Mouse (Mus musculus) ovary, postnatal 36 days (tissue): ENCODE data around the gene Stk16.
A peak's percentile ranks its signal among the peaks of the same experiment; 100 is the strongest.
"Not testable (repeated sequence)": the region's sequence is repeated elsewhere in the genome, so short reads cannot be mapped to it uniquely, and the experiment has no call there.

Source experiments
- DNase-seq: peaks from one replicate; pipeline ENCODE4 v3.0.0; 2022; ENCODE audit warnings: low spot score, mixed read lengths

Stk16 gene

GRCm38 (mm10) chr1:75213096-75213495 is 2.5 kb downstream of the Stk16 start:
- no peak for DNase-seq

- DNase-seq = no peak
Observed at GRCm38 (mm10) chr1:75214442-75214841, 3.8 kb downstream of the Stk16 start.

GRCm38 (mm10) chr1:75214886-75215285 is 4.2 kb downstream of the Stk16 start:
- DNase-seq = no peak

GRCm38 (mm10) chr1:75215785-75216184 is 5.1 kb downstream of the Stk16 start:
- no peak for DNase-seq

- no peak for DNase-seq
Observed at GRCm38 (mm10) chr1:75216797-75217585, 6.4 kb downstream of the Stk16 start.

- DNase-seq = no peak
Observed at GRCm38 (mm10) chr1:75217893-75218226, 7.2 kb downstream of the Stk16 start.

GRCm38 (mm10) chr1:75218227-75219001 is 7.8 kb downstream of the Stk16 start:
- DNase-seq = peak; percentile 20

GRCm38 (mm10) chr1:75219078-75219477 is 8.4 kb downstream of the Stk16 start:
- DNase-seq = peak; percentile 86

- DNase-seq = no peak
Observed at GRCm38 (mm10) chr1:75219531-75219930, 8.9 kb downstream of the Stk16 start, which contains the start of gene Tuba4a. Gene Tuba4a (minus strand): TSS chr1:75219865.

GRCm38 (mm10) chr1:75221538-75221937 is 10.9 kb downstream of the Stk16 start:
- no peak for DNase-seq

- no peak for DNase-seq
Observed at GRCm38 (mm10) chr1:75222926-75223325, 12.3 kb downstream of the Stk16 start.

GRCm38 (mm10) chr1:75223532-75223931 is 12.9 kb downstream of the Stk16 start:
- DNase-seq = no peak

GRCm38 (mm10) chr1:75225473-75225872 is 14.8 kb downstream of the Stk16 start:
- no peak for DNase-seq

GRCm38 (mm10) chr1:75226138-75226537 is 15.5 kb downstream of the Stk16 start:
- DNase-seq = no peak

GRCm38 (mm10) chr1:75227653-75228052 is 17.0 kb downstream of the Stk16 start:
- no peak for DNase-seq

- DNase-seq = no peak
Observed at GRCm38 (mm10) chr1:75229158-75229557, 18.5 kb downstream of the Stk16 start.

- DNase-seq = no peak
Observed at GRCm38 (mm10) chr1:75230335-75230994, 19.8 kb downstream of the Stk16 start.

GRCm38 (mm10) chr1:75231224-75231623 is 20.6 kb downstream of the Stk16 start:
- no peak for DNase-seq

- DNase-seq = no peak
Observed at GRCm38 (mm10) chr1:75231664-75232152, 21.1 kb downstream of the Stk16 start, which contains the start of gene A630095N17Rik. Gene A630095N17Rik (minus strand): TSS chr1:75232102.

GRCm38 (mm10) chr1:75232489-75232888 is 21.9 kb downstream of the Stk16 start:
- not testable (repeated sequence) for DNase-seq

GRCm38 (mm10) chr1:75234606-75235005 is 24.0 kb downstream of the Stk16 start:
- peak; percentile 53 for DNase-seq
